Mouse (Mus musculus) hindbrain, embryonic 13.5 days (tissue): ENCODE measurements at regions not wholly inside any gene's neighbourhood (a gene's known extent, or its start where the extent isn't known, plus 50 kb on each side); places are given as distances from the start of the nearest gene placed in this dataset.

Source experiments
- ATAC-seq: fragments of 200-750 bp; cut with Nextera tagmentation; 2 replicates; pipeline ENCODE4 v1.8.0; 2017; ENCODE audit warnings: moderate TSS enrichment; ENCODE audit not compliant: low FRiP score
- H3K27ac ChIP-seq: fragments of 300-500 bp; sonication (generic); 2 replicates; pipeline ENCODE4 v1.5.1; 2015; ENCODE audit warnings: inconsistent platforms, mild to moderate bottlenecking, moderate library complexity
- H3K27me3 ChIP-seq: fragments of 300-500 bp; sonication (generic); 2 replicates; pipeline ENCODE4 v1.6.1; 2015; ENCODE audit warnings: mild to moderate bottlenecking, inconsistent platforms
- H3K36me3 ChIP-seq: fragments of 300-500 bp; sonication (generic); 2 replicates; pipeline ENCODE4 v1.6.1; 2015; ENCODE audit warnings: mild to moderate bottlenecking, inconsistent platforms
- H3K4me1 ChIP-seq: fragments of 300-500 bp; sonication (generic); replicated peaks from 2 replicates; pipeline ENCODE4 v1.6.1; 2015; ENCODE audit warnings: inconsistent platforms
- H3K4me2 ChIP-seq: fragments of 300-500 bp; sonication (generic); 2 replicates; pipeline ENCODE4 v1.6.1; 2015; ENCODE audit warnings: inconsistent platforms, mild to moderate bottlenecking, moderate library complexity
- H3K4me3 ChIP-seq: fragments of 300-500 bp; sonication (generic); 2 replicates; pipeline ENCODE4 v1.5.1; 2015; ENCODE audit warnings: mild to moderate bottlenecking, inconsistent platforms
- H3K9ac ChIP-seq: fragments of 300-500 bp; sonication (generic); 2 replicates; pipeline ENCODE4 v1.6.1; 2015; ENCODE audit warnings: mild to moderate bottlenecking, inconsistent platforms
- H3K9me3 ChIP-seq: fragments of 300-500 bp; sonication (generic); 2 replicates; pipeline ENCODE4 v1.6.1; 2016; ENCODE audit warnings: inconsistent platforms
- WGBS: fragments of 180-500 bp; shearing (Covaris S2); methylation state at CpG from one replicate; pipeline ENCODE4 v1.1.7; 2015; 5-methylcytosine and 5-hydroxymethylcytosine counted together

DNA sequence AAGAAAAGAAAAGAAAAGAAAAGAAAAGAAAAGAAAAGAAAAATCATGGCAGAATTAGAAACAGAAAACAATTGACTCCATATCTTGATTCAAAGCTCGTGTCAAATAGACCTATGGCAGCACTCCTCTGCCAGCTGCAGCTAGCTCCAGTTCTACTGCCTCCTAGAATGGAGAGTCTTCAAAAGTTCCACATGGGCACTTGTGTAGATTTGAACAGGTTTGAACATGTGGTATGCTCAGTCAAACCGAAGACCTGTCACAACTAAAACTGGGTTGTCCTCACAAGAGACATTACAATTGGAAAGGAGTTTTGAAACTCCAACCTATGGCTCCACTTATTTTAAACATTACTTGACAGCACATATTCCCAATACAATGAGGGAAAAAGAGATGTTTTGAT lies 355.6 kb upstream of the Atp2b1 start:
- Histone ChIP-seq H3K27me3 (no peaks in the 10 kb centered on the region), H3K9me3 (no peaks in the 10 kb centered on the region), H3K36me3 (no peaks in the 10 kb centered on the region), H3K9ac (no peak overlapping the region), H3K27ac (no peak overlapping the region), H3K4me1 (no peaks in the 10 kb centered on the region), H3K4me3 (no peak overlapping the region), H3K4me2 (no peak overlapping the region)
- no peak for ATAC-seq
- 87% methylated on average over 2 of the region's 2 CpGs for WGBS

DNA sequence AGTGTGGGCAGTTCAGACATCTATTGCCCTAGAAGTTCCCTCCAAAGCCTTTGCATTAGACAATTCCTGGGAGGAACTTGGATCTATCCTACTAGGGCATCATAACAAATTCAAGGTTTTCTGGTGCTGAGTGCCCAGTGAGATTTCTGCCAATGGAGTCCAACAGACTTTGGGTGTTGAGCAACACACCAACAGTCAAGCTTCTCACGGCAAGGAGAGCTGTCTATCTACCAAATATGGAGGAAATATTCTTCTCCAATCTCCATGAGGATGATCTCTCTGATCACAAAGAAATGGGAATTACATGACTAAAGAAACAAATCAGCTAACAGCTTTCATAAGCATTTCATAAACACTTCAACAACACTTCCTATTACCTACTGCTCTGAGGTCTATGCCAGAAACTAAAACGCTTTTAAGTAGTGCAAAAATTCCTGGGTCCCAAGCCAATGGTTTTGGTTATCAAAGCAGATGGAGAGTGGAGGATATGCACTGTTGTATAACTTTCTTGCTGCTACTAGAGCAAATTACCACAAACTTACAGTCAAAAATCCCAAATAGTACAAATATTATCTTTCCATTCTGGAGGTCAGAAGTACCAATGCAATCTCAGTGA lies 351.8 kb upstream of the Atp2b1 start:
- Histone ChIP-seq H3K4me1 (no peaks in the 10 kb centered on the region), H3K9me3 (no peaks in the 10 kb centered on the region), H3K36me3 (no peaks in the 10 kb centered on the region), H3K9ac (no peak overlapping the region), H3K27ac (no peak overlapping the region), H3K4me3 (no peak overlapping the region), H3K27me3 (no peaks in the 10 kb centered on the region), H3K4me2 (no peak overlapping the region)
- 93% methylated on average over 2 of the region's 2 CpGs for WGBS
- no peak for ATAC-seq

DNA sequence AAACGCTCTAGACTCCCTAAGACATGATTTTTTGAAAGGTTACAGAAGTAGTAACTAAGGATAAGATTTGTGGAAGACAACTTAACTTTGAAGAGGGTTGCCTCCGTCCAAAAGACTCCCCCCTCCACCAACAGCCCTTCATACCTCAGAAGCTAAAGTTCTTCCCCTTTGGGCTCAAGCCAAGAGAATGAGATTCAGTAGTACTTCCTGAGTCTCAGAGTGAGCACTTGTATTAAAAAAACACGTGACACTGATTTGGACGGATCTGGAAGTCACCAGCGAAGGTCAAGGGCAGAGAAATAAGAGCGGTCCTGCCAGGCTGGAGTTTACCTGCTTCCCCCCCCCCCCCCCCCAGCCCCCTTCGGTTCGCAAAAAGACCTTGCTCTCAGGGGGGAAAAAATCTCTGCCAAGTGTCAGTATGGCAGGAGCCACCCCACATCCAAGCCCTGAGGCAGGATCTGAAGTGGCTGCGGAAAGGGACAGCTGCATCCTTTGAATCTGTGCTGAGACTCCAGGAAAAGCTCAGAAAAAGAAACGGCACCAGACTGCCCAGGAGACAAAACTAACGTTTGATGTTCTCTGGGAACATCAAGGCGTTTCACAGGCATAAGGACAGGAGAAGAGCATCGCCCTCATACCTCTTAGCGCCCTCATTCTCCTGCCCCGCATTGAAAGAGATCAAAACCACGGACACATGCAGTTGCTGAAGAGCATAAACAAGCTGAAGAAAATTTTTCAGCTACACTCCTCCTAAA lies 341.2 kb upstream of the Atp2b1 start:
- H3K4me1 ChIP-seq = no peaks in the 10 kb centered on the region
- no peak overlapping the region for H3K9ac ChIP-seq
- ATAC-seq = no peak
- no peak overlapping the region for H3K4me2 ChIP-seq
- no peak overlapping the region for H3K27ac ChIP-seq
- no peaks in the 10 kb centered on the region for H3K27me3 ChIP-seq
- no peaks in the 10 kb centered on the region for H3K9me3 ChIP-seq
- no peaks in the 10 kb centered on the region for H3K36me3 ChIP-seq
- WGBS = 72% methylated on average over 16 of the region's 16 CpGs
- no peak overlapping the region for H3K4me3 ChIP-seq

DNA sequence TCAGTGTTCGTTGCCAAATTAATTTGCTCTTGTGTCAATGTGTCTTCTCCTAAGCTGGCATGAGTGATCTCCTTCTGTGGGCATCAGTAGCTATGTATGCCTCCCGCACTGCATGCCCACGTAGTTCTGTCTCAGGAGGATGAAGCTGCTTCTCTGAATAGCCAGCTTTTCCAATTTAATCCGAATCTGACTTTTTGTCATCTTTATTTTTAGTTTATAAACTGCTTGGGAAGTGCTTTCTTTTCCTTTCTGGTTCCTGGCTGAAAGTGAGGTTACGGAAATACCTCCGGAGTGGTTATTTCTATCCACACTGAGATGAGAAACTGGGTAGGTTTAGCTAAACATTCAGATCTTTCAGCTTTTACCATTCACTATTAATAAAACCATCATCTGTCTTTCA lies 337.2 kb upstream of the Atp2b1 start:
- Histone ChIP-seq H3K9me3 (no peaks in the 10 kb centered on the region), H3K9ac (no peak overlapping the region), H3K4me1 (no peaks in the 10 kb centered on the region), H3K27ac (no peak overlapping the region), H3K27me3 (no peaks in the 10 kb centered on the region), H3K36me3 (no peaks in the 10 kb centered on the region), H3K4me2 (no peak overlapping the region), H3K4me3 (no peak overlapping the region)
- 89% methylated on average over 6 of the region's 6 CpGs for WGBS
- ATAC-seq = no peak

DNA sequence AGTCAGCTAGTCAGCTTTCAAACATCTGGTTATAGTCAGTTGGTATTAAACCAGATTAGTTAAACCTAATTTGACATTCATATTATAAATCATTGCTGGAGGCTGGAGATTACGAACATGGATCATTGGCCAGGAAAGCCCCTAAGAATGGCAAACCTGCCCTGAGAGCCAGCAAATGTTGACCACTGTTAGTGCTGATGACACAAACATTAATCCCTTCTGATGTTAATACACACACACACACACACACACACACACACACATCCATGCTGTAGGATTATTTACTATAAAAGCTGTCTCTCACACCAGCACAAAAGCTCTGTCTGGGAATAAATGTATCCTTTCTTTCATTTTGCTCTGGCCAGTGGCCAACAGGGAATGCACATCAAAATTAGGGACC lies 329.4 kb upstream of the Atp2b1 start:
- no peaks in the 10 kb centered on the region for H3K36me3 ChIP-seq
- no peak overlapping the region for H3K4me2 ChIP-seq
- H3K9ac ChIP-seq = no peak overlapping the region
- H3K27ac ChIP-seq = no peak overlapping the region
- no peaks in the 10 kb centered on the region for H3K4me1 ChIP-seq
- no peak overlapping the region for H3K4me3 ChIP-seq
- H3K27me3 ChIP-seq = no peaks in the 10 kb centered on the region
- no peaks in the 10 kb centered on the region for H3K9me3 ChIP-seq
- no peak for ATAC-seq
- 68% methylated on average over 1 of the region's 1 CpGs for WGBS

DNA sequence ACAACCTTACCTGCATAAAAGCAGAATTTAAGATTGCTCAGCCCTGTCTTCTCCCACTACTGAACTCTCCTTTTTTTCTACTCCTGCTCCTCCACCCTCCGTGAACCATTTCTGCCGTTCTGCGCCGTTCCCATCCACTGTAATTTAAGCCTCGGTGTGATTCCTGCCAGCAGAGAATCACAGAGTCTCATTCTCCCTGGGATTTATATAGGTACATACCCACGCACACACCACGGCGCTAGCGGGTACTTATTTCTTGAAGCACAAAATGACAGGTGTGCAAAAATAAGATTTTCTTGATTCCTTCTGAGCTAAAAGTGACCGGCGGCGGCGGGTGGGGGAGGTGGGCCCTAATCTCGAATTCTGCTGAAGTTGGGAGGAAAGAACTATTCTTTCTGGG lies 324.5 kb upstream of the Atp2b1 start:
- Histone ChIP-seq H3K4me1 (no peaks in the 10 kb centered on the region), H3K9me3 (no peaks in the 10 kb centered on the region), H3K9ac (no peak overlapping the region), H3K4me2 (no peak overlapping the region), H3K27me3 (no peaks in the 10 kb centered on the region), H3K27ac (no peak overlapping the region), H3K36me3 (no peaks in the 10 kb centered on the region), H3K4me3 (no peak overlapping the region)
- ATAC-seq = no peak
- 91% methylated on average over 14 of the region's 14 CpGs for WGBS

DNA sequence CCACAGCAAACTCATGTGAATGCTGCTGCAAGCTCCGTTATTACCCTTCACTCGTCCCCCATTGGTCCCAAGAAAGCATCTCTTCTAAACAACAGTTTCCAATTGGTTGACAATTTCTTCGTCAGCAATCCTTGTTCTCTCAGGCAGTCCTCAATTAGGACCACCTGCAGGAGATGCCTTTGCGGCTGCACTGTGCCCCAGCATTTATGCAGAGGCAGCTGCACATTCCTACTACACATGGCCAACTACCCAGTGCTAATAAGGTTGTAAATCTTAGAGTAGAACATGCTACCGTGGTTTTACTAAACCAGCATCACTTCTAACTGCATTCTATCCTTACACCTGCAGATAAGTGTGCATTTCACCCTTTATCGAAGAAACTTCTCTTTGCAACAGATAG lies 322.1 kb upstream of the Atp2b1 start:
- ATAC-seq = no peak
- Histone ChIP-seq H3K27ac (no peak overlapping the region), H3K27me3 (no peaks in the 10 kb centered on the region), H3K36me3 (no peaks in the 10 kb centered on the region), H3K4me3 (no peak overlapping the region), H3K4me1 (no peaks in the 10 kb centered on the region), H3K4me2 (no peak overlapping the region), H3K9ac (no peak overlapping the region), H3K9me3 (no peaks in the 10 kb centered on the region)
- 74% methylated on average over 6 of the region's 6 CpGs for WGBS

DNA sequence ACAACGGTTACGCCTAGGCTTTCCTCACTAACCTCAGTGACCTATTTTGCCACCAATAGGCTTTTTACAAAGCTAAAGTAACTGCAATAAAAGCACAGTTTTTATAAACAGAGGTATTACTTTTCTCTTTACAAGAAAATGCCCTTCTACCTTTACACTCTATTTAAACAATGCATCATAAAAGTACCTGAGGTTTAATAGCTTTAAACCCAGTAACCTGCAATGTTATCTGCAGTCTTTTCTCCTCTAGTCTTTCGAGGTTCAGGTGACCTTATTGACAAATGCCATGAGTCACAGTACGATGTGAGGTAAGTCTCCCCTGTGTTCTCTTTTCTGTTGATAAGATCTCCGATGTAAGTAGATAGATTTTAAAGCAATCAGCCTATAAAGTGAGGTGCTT lies 320.3 kb upstream of the Atp2b1 start:
- Histone ChIP-seq H3K9me3 (no peaks in the 10 kb centered on the region), H3K4me3 (no peak overlapping the region), H3K27me3 (no peaks in the 10 kb centered on the region), H3K9ac (no peak overlapping the region), H3K27ac (no peak overlapping the region), H3K36me3 (no peaks in the 10 kb centered on the region), H3K4me1 (no peaks in the 10 kb centered on the region), H3K4me2 (no peak overlapping the region)
- 92% methylated on average over 5 of the region's 5 CpGs for WGBS
- no peak for ATAC-seq

DNA sequence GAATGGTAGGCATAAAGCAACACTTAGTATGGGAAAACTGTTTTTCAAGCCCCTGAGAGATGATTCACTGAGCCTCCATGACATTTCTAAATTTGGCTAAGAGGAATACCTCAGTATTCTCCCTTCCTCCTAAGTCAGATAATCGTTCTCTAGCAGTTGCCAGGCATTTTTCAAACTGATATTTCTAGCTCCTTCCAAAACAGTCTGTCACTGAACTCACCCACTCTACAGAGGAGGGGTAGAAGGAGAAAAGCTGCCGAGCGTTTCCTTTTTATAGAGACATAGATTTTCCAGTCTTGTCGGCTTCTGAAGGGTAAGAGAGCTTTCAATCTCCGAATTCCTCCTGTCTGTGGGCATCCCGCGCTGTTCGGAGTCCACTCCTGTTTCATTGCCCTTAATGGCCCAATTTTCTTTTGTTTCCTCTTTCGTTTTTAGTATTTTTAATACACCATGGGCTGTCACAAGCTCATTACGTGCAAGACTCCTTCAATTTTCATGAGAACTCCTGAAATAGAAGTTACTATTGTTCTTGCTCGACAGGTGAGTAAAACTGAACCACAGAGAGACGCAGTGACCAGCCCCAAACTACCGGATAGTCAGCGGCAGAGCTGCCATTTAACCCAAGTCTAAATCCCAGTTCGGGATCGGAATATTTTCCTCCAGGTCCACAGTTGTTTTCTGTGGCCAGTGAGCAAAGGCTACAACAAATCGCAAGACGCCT lies 305.8 kb upstream of the Atp2b1 start:
- H3K4me3 ChIP-seq = no peak overlapping the region
- no peaks in the 10 kb centered on the region for H3K36me3 ChIP-seq
- no peaks in the 10 kb centered on the region for H3K4me1 ChIP-seq
- no peaks in the 10 kb centered on the region for H3K9me3 ChIP-seq
- no peaks in the 10 kb centered on the region for H3K27me3 ChIP-seq
- no peak overlapping the region for H3K9ac ChIP-seq
- H3K27ac ChIP-seq = no peak overlapping the region
- H3K4me2 ChIP-seq = no peak overlapping the region
- no peak for ATAC-seq
- WGBS = 87% methylated on average over 18 of the region's 18 CpGs

DNA sequence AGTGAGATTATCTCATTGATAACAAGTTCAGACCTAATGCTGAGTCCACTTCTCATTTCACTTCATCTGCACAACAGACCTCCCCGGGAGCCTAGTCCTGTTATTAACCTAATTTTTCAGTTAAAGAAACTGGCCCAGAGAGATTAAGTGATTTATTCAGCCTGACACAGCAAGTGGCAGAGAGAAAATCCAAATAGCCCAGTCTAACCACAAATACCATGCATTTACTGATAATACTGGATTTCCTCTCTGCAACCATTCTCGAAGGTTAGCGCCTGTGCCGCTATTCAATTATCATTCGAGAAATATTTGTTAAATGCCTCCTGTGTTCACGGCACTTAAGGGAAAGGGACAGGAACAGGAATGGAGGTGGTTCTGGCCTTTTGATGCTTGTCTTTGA lies 303.5 kb upstream of the Atp2b1 start:
- WGBS = 85% methylated on average over 6 of the region's 6 CpGs
- no peak for ATAC-seq
- H3K9ac ChIP-seq = no peak overlapping the region

DNA sequence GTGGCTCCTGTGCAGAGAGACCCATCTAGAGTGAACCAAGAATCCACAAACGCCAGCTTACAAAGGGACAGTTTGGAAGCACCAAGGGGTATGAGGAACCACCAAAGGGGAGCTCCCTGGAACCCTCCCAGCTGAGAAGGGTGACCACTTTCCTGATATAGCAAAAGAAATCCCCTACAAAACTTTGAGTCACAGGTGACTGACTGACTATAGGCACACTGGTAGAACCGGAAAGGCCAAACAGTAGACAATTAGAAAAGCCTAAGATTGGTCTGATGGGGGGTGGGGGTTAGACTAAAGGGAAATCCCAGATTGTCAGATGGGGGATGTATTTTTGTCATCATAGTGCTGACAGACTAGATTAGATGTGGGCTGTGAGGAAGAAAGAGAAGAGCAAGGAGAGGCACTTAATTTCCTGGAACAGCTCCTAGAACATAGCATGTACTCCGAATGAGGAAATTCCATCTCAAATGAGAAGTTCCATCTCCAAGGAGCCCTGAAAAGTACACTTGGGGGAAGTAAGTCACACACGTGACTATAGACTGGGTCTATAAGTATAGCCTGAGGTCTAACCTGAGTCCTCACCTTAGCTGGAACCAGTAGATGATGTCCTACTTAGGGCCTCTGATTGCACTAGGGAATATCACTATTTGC lies 302.4 kb upstream of the Atp2b1 start:
- no peaks in the 10 kb centered on the region for H3K4me1 ChIP-seq
- H3K9ac ChIP-seq = no peak overlapping the region
- WGBS = 88% methylated on average over 4 of the region's 4 CpGs
- no peak overlapping the region for H3K4me3 ChIP-seq
- ATAC-seq = no peak
- no peaks in the 10 kb centered on the region for H3K36me3 ChIP-seq
- H3K9me3 ChIP-seq = no peaks in the 10 kb centered on the region
- no peak overlapping the region for H3K4me2 ChIP-seq
- H3K27me3 ChIP-seq = no peaks in the 10 kb centered on the region
- no peak overlapping the region for H3K27ac ChIP-seq

More for the DNA sequence above, 303.5 kb upstream of the Atp2b1 start:
- no peak overlapping the region for H3K4me2 ChIP-seq
- no peak overlapping the region for H3K4me3 ChIP-seq
- no peaks in the 10 kb centered on the region for H3K4me1 ChIP-seq
- H3K9me3 ChIP-seq = no peaks in the 10 kb centered on the region
- H3K27ac ChIP-seq = no peak overlapping the region
- H3K36me3 ChIP-seq = no peaks in the 10 kb centered on the region
- H3K27me3 ChIP-seq = no peaks in the 10 kb centered on the region

DNA sequence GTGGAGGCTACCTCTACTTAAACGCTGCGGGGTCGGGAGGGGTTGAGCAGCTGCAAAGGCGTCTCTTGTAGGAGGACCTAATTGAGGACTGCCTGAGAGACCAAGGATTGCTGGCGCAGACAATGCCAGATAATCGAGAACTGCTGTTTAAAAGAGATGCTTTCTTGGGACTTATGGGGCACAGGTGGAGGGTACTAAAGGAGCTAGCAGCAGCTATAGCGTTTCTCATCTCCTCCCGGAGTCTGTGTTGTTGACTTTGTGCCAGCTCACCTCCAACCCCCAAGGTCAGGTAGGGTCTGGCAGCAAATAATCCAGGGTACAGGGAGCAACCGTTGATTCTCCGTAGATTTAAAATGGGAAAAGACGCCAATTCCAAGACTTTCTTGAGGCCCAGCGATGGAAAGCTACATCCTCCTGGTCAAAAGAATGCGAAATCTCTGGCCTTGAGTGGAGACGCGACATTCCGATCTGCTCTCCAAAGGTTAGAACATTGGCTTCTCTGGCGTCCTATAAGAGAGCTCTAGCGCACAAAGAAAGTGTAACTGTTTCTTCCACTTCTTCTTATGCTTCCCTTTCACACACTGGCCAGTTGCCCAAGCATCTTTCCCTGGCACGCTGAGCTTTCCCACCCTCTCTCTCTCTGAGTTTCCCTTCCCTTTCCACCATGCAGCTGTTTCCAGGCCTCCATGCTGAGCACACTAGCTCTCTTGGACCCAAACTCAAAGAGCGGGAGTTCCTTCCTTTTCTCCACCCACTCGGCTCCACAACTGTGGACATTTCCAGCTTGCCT lies 295.3 kb upstream of the Atp2b1 start:
- no peaks in the 10 kb centered on the region for H3K36me3 ChIP-seq
- no peaks in the 10 kb centered on the region for H3K4me1 ChIP-seq
- 93% methylated on average over 21 of the region's 21 CpGs for WGBS
- no peak overlapping the region for H3K4me3 ChIP-seq
- no peak overlapping the region for H3K27ac ChIP-seq
- no peak overlapping the region for H3K4me2 ChIP-seq
- H3K9ac ChIP-seq = no peak overlapping the region
- H3K27me3 ChIP-seq = no peaks in the 10 kb centered on the region
- no peak for ATAC-seq
- H3K9me3 ChIP-seq = no peaks in the 10 kb centered on the region
